Mouse (Mus musculus) intestine, embryonic 14.5 days (tissue): ENCODE data around the gene Bcas3. TPM values are rescaled to one million over a fixed set of nuclear protein-coding genes. Genes with fewer than 3 reads are reported as not detected.

ENCODE experiments used
- ATAC-seq: fragments of 200-750 bp; cut with Nextera tagmentation; replicated peaks from 2 replicates; pipeline ENCODE4 v1.8.0; 2017; ENCODE audit warnings: low read depth, moderate number of reproducible peaks, moderate TSS enrichment, moderate library complexity; ENCODE audit not compliant: low FRiP score, low TSS enrichment
- DNase-seq: peaks from one replicate; pipeline ENCODE4 v3.0.0-alpha.2; 2018; ENCODE audit warnings: low spot score
- H3K27ac ChIP-seq: fragments of 300-500 bp; sonication (generic); 2 replicates; pipeline ENCODE4 v1.5.1; 2014; ENCODE audit warnings: low read depth, mild to moderate bottlenecking, control low read depth
- H3K27me3 ChIP-seq: fragments of 300-500 bp; sonication (generic); replicated peaks from 2 replicates; pipeline ENCODE4 v1.6.1; 2014; ENCODE audit warnings: low read length, control low read depth; ENCODE audit not compliant: control insufficient read depth, insufficient read depth
- H3K36me3 ChIP-seq: fragments of 300-500 bp; sonication (generic); 2 replicates; pipeline ENCODE4 v1.6.1; 2014; ENCODE audit warnings: low read length, control low read depth; ENCODE audit not compliant: control insufficient read depth, insufficient read depth
- H3K4me1 ChIP-seq: fragments of 300-500 bp; sonication (generic); replicated peaks from 2 replicates; pipeline ENCODE4 v1.6.1; 2014; ENCODE audit warnings: low read length, control low read depth, mixed read lengths; ENCODE audit not compliant: control insufficient read depth, insufficient read depth
- H3K4me2 ChIP-seq: fragments of 300-500 bp; sonication (generic); 2 replicates; pipeline ENCODE4 v1.6.1; 2014; ENCODE audit warnings: low read length
- H3K4me3 ChIP-seq: fragments of 300-500 bp; sonication (generic); 2 replicates; pipeline ENCODE4 v1.5.1; 2014; ENCODE audit warnings: low read depth, low read length, control low read depth, mixed read lengths
- H3K9ac ChIP-seq: fragments of 300-500 bp; sonication (generic); 2 replicates; pipeline ENCODE4 v1.6.1; 2014; ENCODE audit warnings: mild to moderate bottlenecking, low read length
- H3K9me3 ChIP-seq: fragments of 300-500 bp; sonication (generic); 2 replicates; pipeline ENCODE4 v1.6.1; 2016; ENCODE audit warnings: low read length, control low read depth; ENCODE audit not compliant: control insufficient read depth
- WGBS: fragments of 180-500 bp; shearing (Covaris S2); extraction: QIAGEN DNeasy Blood & Tissue Kit; methylation state at CpG from one replicate; pipeline ENCODE4 v1.1.7; 2014; 5-methylcytosine and 5-hydroxymethylcytosine counted together
- polyA plus RNA-seq: library from polyadenylated mRNA; unstranded; fragments of >200 nt; fragmentation: Nextera tagmentation; extraction: Ambion mirVana; gene quantifications from 2 replicates; pipeline ENCODE4 v1.2.1, GENCODE M21; 2014

Gene Bcas3
- polyA plus RNA-seq, 1 experiment from 2014 or later: 17.9 TPM

DNA sequence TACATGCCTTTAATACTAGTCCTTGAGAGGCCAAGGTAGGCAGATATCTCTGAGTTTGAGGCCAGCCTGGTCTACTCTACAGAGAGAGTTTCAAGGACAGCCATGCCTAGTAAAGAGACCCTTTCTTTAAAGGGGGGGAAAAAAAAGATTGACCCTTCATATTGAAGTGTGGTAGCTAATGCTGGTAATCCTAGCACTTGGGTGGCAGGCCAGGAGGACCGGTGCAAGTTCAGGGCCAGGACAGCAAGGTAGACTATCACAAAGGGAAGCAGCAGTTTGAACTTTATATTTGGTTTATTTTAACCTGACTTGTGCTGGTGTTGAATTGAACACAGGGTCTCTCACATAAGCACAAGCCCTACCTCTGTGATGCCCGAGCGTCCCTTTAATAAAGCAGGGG lies 39.6 kb upstream of the Bcas3 start:
- no peaks in the 10 kb centered on the region for H3K27me3 ChIP-seq
- DNase-seq (no peak), ATAC-seq (no peak)
- WGBS: 90% methylated on average over 3 of the region's 3 CpGs
- peak overlapping the region; percentile 78 for H3K4me2 ChIP-seq
- H3K27ac ChIP-seq: no peak overlapping the region
- H3K36me3 ChIP-seq: 0 out of 2 replicates have a peak, but pooled peaks cover 5% of the 10 kb centered on the region
- H3K9ac ChIP-seq: no peak overlapping the region
- peak overlapping the region; percentile 98 for H3K4me3 ChIP-seq
- H3K4me1 ChIP-seq: peaks cover 14% of the 10 kb centered on the region
- H3K9me3 ChIP-seq: no peaks in the 10 kb centered on the region

- H3K4me1 ChIP-seq: no peaks in the 10 kb centered on the region
- WGBS: 92% methylated on average over 9 of the region's 9 CpGs
- peaks cover 17% of the 10 kb centered on the region; the same call in 1 of the 2 replicates for H3K36me3 ChIP-seq
- no peaks in the 10 kb centered on the region for H3K9me3 ChIP-seq
- H3K27ac ChIP-seq: no peak overlapping the region
- H3K27me3 ChIP-seq: no peaks in the 10 kb centered on the region
- no peak overlapping the region for H3K4me2 ChIP-seq
- no peak overlapping the region for H3K9ac ChIP-seq
- no peak for ATAC-seq
- no peak overlapping the region for H3K4me3 ChIP-seq
- DNase-seq: no peak
Measured at GRCm38 (mm10) chr11:85323567-85324330, 29.2 kb upstream of the Bcas3 start.

- Histone ChIP-seq H3K9me3 (no peaks in the 10 kb centered on the region), H3K36me3 (peaks cover 45% of the 10 kb centered on the region), H3K4me1 (no peaks in the 10 kb centered on the region), H3K27ac (no peak overlapping the region), H3K4me3 (no peak overlapping the region), H3K27me3 (no peaks in the 10 kb centered on the region), H3K9ac (no peak overlapping the region), H3K4me2 (no peak overlapping the region)
- ATAC-seq (no peak), DNase-seq (no peak)
- WGBS: 96% methylated on average over 3 of the region's 3 CpGs
Measured at GRCm38 (mm10) chr11:85328717-85329116, 24.2 kb upstream of the Bcas3 start.

GRCm38 (mm10) chr11:85329167-85329894 lies 23.6 kb upstream of the Bcas3 start:
- Histone ChIP-seq H3K4me3 (no peak overlapping the region), H3K9me3 (no peaks in the 10 kb centered on the region), H3K9ac (no peak overlapping the region), H3K36me3 (peaks cover 51% of the 10 kb centered on the region), H3K4me2 (no peak overlapping the region), H3K4me1 (no peaks in the 10 kb centered on the region), H3K27me3 (no peaks in the 10 kb centered on the region), H3K27ac (no peak overlapping the region)
- no peak for DNase-seq
- no peak for ATAC-seq
- 88% methylated on average over 7 of the region's 7 CpGs for WGBS

GRCm38 (mm10) chr11:85334778-85335177 lies 18.2 kb upstream of the Bcas3 start:
- Histone ChIP-seq H3K4me1 (no peaks in the 10 kb centered on the region), H3K27ac (no peak overlapping the region), H3K4me2 (no peak overlapping the region), H3K4me3 (no peak overlapping the region), H3K9me3 (no peaks in the 10 kb centered on the region), H3K36me3 (peaks cover 78% of the 10 kb centered on the region), H3K27me3 (no peaks in the 10 kb centered on the region), H3K9ac (no peak overlapping the region)
- DNase-seq: peak; percentile 57
- no peak for ATAC-seq
- 46% methylated on average over 4 of the region's 4 CpGs for WGBS

- ATAC-seq: no peak
Measured at GRCm38 (mm10) chr11:85339173-85339831, 13.7 kb upstream of the Bcas3 start.

GRCm38 (mm10) chr11:85340070-85340616 lies 12.8 kb upstream of the Bcas3 start:
- H3K4me3 ChIP-seq: no peak overlapping the region
- no peak for ATAC-seq
- H3K27ac ChIP-seq: no peak overlapping the region
- peaks cover 72% of the 10 kb centered on the region for H3K36me3 ChIP-seq
- H3K4me2 ChIP-seq: no peak overlapping the region
- WGBS: 84% methylated on average over 7 of the region's 7 CpGs
- DNase-seq: no peak
- H3K27me3 ChIP-seq: no peaks in the 10 kb centered on the region
- no peak overlapping the region for H3K9ac ChIP-seq
- H3K9me3 ChIP-seq: no peaks in the 10 kb centered on the region
- no peaks in the 10 kb centered on the region for H3K4me1 ChIP-seq

More at GRCm38 (mm10) chr11:85339173-85339831, 13.7 kb upstream of the Bcas3 start:
- Histone ChIP-seq H3K4me2 (no peak overlapping the region), H3K27ac (no peak overlapping the region), H3K4me3 (no peak overlapping the region), H3K27me3 (no peaks in the 10 kb centered on the region), H3K9ac (no peak overlapping the region), H3K9me3 (no peaks in the 10 kb centered on the region), H3K4me1 (no peaks in the 10 kb centered on the region), H3K36me3 (peaks cover 77% of the 10 kb centered on the region)
- whole genome bisulfite sequencing: 95% methylated on average over 6 of the region's 6 CpGs
- no peak for DNase-seq

DNA sequence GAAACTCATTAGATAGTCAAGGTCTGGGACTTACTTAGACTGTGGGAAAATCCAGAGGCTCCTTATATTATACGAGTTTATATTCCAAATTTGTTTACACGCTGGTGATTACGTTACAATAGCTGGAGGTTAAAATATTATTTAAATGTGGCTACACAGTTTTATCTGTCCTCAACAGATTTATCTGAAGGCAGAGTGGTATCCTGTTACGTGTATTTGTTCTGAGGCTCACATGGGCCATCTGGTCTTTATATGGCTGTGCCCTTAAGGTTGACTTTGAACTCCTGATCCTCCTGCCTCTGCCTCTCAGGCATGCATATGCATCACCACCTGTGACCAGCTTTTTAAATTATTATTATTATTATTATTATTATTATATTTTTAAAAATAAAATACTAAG lies 852 bp downstream of the Bcas3 start:
- Histone ChIP-seq H3K27ac (no peak overlapping the region), H3K9ac (peak overlapping the region; percentile 78), H3K4me3 (peak overlapping the region; percentile 77), H3K36me3 (0 out of 2 replicates have a peak, but pooled peaks cover 4% of the 10 kb centered on the region), H3K9me3 (no peaks in the 10 kb centered on the region), H3K4me2 (peak overlapping the region; percentile 90), H3K4me1 (peaks cover 8% of the 10 kb centered on the region; the same call in 1 of the 2 replicates), H3K27me3 (no peaks in the 10 kb centered on the region)
- 64% methylated on average over 4 of the region's 4 CpGs for whole genome bisulfite sequencing
- ATAC-seq (no peak), DNase-seq (no peak)
